Mouse (Mus musculus) midbrain, embryonic 14.5 days (tissue): ENCODE data around the gene Errfi1. TPM values are rescaled to one million over a fixed set of nuclear protein-coding genes. Genes with fewer than 3 reads are reported as not detected.
A peak's percentile ranks its signal among the peaks of the same experiment; 100 is the strongest.

Experiments
- ATAC-seq: fragments of 200-750 bp; cut with Nextera tagmentation; 2 replicates; pipeline ENCODE4 v1.8.0; 2017; ENCODE audit warnings: moderate number of reproducible peaks, moderate library complexity; ENCODE audit not compliant: low FRiP score, low TSS enrichment
- DNase-seq: peaks from one replicate; pipeline ENCODE4 v3.0.0-alpha.2; 2015
- H3K27ac ChIP-seq: fragments of 300-500 bp; sonication (generic); replicated peaks from 2 replicates; pipeline ENCODE4 v1.5.1; 2014; ENCODE audit warnings: mild to moderate bottlenecking, low read depth, low read length, moderate library complexity
- H3K27me3 ChIP-seq: fragments of 300-500 bp; sonication (generic); 2 replicates; pipeline ENCODE4 v1.6.1; 2014; ENCODE audit warnings: low read length, control low read depth, mixed read lengths; ENCODE audit not compliant: control insufficient read depth, insufficient read depth
- H3K36me3 ChIP-seq: fragments of 300-500 bp; sonication (generic); 2 replicates; pipeline ENCODE4 v1.6.1; 2014; ENCODE audit warnings: low read length, control low read depth; ENCODE audit not compliant: control insufficient read depth, insufficient read depth
- H3K4me1 ChIP-seq: fragments of 300-500 bp; sonication (generic); 2 replicates; pipeline ENCODE4 v1.6.1; 2014; ENCODE audit warnings: mild to moderate bottlenecking, antibody characterized with exemption, low read length, control low read depth; ENCODE audit not compliant: control insufficient read depth, insufficient read depth
- H3K4me2 ChIP-seq: fragments of 300-500 bp; sonication (generic); 2 replicates; pipeline ENCODE4 v1.6.1; 2014; ENCODE audit warnings: mild to moderate bottlenecking, low read length, moderate library complexity
- H3K4me3 ChIP-seq: fragments of 300-500 bp; sonication (generic); replicated peaks from 2 replicates; pipeline ENCODE4 v1.5.1; 2014; ENCODE audit warnings: low read depth, low read length
- H3K9ac ChIP-seq: fragments of 300-500 bp; sonication (generic); replicated peaks from 2 replicates; pipeline ENCODE4 v1.6.1; 2014; ENCODE audit warnings: mild to moderate bottlenecking, low read length, moderate library complexity
- H3K9me3 ChIP-seq: fragments of 300-500 bp; sonication (generic); 2 replicates; pipeline ENCODE4 v1.6.1; 2016; ENCODE audit warnings: low read length, control low read depth, mixed read lengths; ENCODE audit not compliant: control insufficient read depth
- WGBS: fragments of 180-500 bp; shearing (Covaris S2); extraction: QIAGEN DNeasy Blood & Tissue Kit; methylation state at CpG from one replicate; pipeline ENCODE4 v1.1.7; 2014; 5-methylcytosine and 5-hydroxymethylcytosine counted together
- polyA plus RNA-seq: library from polyadenylated mRNA; unstranded; fragments of >200 nt; fragmentation: Nextera tagmentation; extraction: Ambion mirVana; gene quantifications from 2 replicates; pipeline ENCODE4 v1.2.1, GENCODE M21; 2014

Errfi1 gene
- polyA plus RNA-seq: 20.1 and 25.3 TPM in 2 replicates

DNA sequence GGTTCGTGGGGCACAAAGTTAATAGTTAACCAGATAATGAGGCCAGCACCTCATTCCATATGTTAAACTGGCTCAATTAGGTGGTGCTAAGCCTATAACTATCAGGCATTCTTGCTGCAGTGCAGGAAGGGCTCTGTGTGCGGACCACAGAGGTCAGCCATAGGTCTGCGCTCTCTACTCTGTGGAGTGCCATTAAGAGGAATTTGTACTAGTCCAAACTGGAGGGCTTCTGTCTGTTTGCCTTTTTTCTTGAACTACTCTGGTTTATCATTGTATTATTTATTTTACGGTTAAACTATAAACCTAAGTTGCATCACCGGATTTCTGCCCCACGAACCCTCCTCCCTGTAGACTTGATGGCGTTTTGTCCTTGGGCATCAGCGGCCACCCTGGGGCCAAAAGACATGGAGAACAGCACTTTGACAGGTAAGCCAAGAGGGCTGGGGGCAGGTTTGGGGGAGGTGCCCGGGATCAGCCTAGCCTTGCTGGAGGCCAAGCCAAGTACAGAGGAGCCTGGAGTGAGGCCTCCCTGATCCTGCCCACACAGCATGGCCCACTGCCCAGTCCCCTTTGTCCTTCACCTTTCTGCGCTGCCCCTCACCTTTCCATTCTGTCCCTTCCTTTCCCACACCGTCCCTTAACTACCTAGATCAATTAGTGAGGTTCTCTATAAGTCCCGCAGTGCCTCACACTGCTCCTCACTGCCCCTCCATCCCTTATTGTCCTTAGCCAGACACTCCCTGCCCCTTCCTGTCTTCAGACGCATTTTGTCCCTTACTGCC lies at the start of gene Errfi1:
Gene Errfi1 (plus strand): TSS at position 240 of the 782 bp plus-strand sequence.
- H3K9ac ChIP-seq: peak within 1 kb of the TSS; percentile 95; the same call in 1 of the 2 replicates
- H3K4me1 ChIP-seq: peaks cover 9% of the 10 kb centered on the region
- ATAC-seq (peak; percentile 10; the same call in 1 of the 2 replicates), DNase-seq (no peak)
- H3K27me3 ChIP-seq: no peaks in the 10 kb centered on the region
- 52% methylated on average over 13 of the region's 13 CpGs for WGBS
- no peaks in the 10 kb centered on the region for H3K9me3 ChIP-seq
- peak within 1 kb of the TSS; percentile 81 for H3K4me3 ChIP-seq
- H3K36me3 ChIP-seq: no peaks in the 10 kb centered on the region
- H3K4me2 ChIP-seq: peak within 1 kb of the TSS; percentile 70
- H3K27ac ChIP-seq: peak within 1 kb of the TSS; percentile 97; the same call in 1 of the 2 replicates

DNA sequence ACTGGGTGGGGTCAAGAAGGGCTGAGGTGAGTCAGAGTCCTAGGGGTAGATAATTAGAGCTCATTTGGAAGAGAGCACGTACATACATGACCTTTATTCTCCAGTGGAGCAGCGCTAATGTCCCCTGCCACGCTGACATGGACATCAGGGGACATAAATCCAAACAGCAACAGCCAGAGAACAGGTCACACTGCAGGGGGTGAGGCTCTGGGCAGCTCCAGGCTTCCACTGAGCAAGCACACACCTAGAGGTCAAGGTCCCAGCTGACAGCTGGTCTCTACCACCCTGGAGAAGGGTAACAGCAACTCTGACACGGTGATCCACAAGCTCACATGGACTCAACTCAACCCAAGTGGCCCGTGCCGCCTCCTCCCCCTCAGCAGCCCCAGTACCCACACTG lies 49.5 kb upstream of the Errfi1 start:
- DNase-seq (no peak), ATAC-seq (no peak)
- Histone ChIP-seq H3K4me1 (no peaks in the 10 kb centered on the region), H3K36me3 (no peaks in the 10 kb centered on the region), H3K4me2 (no peak overlapping the region), H3K9ac (no peak overlapping the region), H3K4me3 (no peak overlapping the region), H3K27ac (no peak overlapping the region), H3K27me3 (no peaks in the 10 kb centered on the region), H3K9me3 (no peaks in the 10 kb centered on the region)
- 84% methylated on average over 6 of the region's 6 CpGs for WGBS

DNA sequence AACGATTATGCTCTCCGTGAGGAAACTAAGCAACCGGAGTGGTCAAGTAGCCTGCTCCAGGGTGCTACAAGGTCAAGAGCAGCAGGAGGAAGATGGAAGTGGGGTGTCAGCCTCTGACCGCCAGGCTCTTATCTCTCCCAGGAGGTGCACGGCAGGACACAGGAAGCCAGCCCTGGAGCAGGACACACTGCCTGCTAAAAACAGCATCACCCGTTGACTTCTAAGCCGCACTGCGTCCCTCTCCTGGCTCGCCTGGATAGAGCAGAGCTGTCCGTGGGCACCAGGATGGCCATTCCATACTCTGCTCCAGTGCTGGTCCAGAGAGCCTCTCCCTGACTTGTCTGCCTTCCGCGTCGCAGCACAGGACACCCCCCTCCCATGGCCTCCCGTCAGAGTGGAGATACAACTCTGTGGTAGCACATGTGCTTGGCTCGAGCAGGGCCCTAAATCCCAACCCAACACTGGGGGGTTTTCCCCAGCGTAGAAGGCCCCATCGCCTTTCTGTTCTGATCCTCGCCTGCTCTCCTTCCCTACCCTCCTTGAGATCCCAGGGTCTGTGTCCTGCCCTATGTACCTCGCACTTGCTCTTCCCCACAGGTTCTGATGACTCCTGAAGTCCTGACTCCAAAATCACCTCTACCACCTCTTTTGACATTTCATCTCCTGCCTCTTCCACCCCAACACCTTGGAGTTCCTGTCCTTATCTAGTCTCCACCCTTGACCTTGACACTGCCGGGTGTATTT lies 45.8 kb upstream of the Errfi1 start:
- no peak for DNase-seq
- no peaks in the 10 kb centered on the region for H3K4me1 ChIP-seq
- 84% methylated on average over 20 of the region's 20 CpGs for whole genome bisulfite sequencing
- H3K4me3 ChIP-seq: no peak overlapping the region
- H3K36me3 ChIP-seq: no peaks in the 10 kb centered on the region
- no peak overlapping the region for H3K27ac ChIP-seq
- no peaks in the 10 kb centered on the region for H3K9me3 ChIP-seq
- no peak overlapping the region for H3K9ac ChIP-seq
- no peaks in the 10 kb centered on the region for H3K27me3 ChIP-seq
- no peak overlapping the region for H3K4me2 ChIP-seq
- no peak for ATAC-seq

DNA sequence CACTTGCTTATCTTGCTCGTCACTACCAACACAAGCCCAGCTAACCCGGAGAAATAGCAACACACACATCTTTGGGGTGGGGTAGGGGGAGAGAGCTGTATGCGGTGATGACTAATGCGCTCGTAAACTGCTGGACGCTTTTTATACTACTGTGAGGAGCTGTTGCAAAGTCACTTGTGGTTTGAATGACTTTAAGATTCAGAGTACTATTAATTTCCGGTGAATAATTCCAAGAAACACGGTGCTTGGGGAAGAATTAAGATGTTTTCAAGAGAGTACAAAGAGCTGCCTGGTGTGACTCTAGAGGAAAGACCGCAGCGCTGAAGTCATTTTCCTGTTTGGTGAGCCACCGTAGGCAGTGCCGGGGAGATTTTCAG lies 45.3 kb upstream of the Errfi1 start:
- Histone ChIP-seq H3K4me1 (no peaks in the 10 kb centered on the region), H3K36me3 (no peaks in the 10 kb centered on the region), H3K27me3 (no peaks in the 10 kb centered on the region), H3K4me2 (no peak overlapping the region), H3K4me3 (no peak overlapping the region), H3K9me3 (no peaks in the 10 kb centered on the region), H3K27ac (no peak overlapping the region), H3K9ac (no peak overlapping the region)
- DNase-seq: no peak
- WGBS: 86% methylated on average over 12 of the region's 12 CpGs
- ATAC-seq: no peak

DNA sequence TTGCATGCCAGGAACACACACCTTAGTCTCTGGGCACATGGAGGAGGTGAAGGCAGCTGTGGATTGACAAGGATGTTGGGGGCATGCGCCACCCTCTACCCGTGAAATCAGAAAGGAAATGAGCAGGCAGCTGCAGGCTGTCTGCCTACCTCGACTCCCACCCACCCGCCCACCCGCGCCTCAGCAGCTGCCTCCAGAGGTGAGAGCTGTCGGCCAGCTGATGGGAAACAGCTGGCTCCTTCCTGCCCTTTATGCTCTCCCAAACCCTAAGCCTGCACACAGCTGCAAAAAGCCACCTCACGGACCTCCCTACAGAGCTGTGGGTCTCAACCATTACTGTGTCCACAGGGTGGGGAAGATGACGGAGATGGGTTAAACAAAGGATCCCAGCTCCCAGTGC lies 44.4 kb upstream of the Errfi1 start:
- no peak for DNase-seq
- Histone ChIP-seq H3K9ac (no peak overlapping the region), H3K9me3 (no peaks in the 10 kb centered on the region), H3K4me3 (no peak overlapping the region), H3K4me2 (no peak overlapping the region), H3K36me3 (no peaks in the 10 kb centered on the region), H3K27me3 (no peaks in the 10 kb centered on the region), H3K4me1 (no peaks in the 10 kb centered on the region), H3K27ac (no peak overlapping the region)
- ATAC-seq: no peak
- WGBS: 62% methylated on average over 9 of the region's 9 CpGs

DNA sequence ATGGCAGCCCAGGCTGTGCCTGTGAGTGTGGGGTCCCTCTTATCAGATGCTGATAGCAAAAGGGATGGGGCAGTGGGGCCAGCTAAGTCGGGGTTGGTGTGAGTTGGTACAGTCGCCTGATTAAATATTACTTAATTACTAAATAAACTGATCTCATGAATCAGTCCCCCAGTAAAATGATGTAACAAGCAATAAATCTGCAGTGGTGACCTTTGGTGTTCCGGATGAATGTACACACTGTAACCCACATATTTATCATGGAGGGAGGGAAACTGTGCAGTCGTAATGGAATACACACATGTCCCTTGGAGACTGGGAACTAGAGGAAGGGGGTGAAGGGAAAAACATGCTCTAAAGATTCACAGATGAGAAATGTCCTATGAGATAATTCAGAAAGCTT lies 38.6 kb upstream of the Errfi1 start:
- 92% methylated on average over 4 of the region's 4 CpGs for WGBS

DNA sequence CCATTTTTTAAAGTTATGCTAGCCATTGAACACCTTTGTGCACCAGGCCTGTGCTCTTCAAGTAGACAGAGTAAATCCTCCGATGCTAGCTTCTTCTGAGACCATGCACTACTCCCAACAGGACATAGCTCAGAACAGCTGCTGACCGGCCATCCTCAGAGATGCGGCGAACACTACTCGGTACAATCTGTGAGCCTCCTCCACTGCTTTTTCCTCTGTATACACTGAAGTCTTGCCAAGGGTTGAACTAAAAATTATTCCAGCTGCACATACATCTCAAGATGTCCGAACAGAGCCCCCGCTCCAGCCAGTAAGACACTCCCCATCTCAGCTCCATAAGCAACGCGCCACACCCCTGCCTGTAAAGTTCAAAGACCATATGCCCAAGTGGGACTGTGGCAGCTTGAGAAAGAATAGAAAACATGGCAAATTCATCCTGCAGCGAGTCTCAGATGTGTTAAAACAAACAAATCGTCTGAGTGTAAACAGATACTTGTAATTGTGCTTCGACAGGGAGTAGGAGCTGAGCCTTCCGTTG lies 37.2 kb upstream of the Errfi1 start:
- H3K27me3 ChIP-seq: no peaks in the 10 kb centered on the region
- H3K36me3 ChIP-seq: no peaks in the 10 kb centered on the region
- H3K4me3 ChIP-seq: no peak overlapping the region
- DNase-seq (no peak), ATAC-seq (no peak)
- no peaks in the 10 kb centered on the region for H3K4me1 ChIP-seq
- 86% methylated on average over 13 of the region's 13 CpGs for WGBS
- H3K9me3 ChIP-seq: no peaks in the 10 kb centered on the region
- H3K27ac ChIP-seq: no peak overlapping the region
- H3K4me2 ChIP-seq: no peak overlapping the region
- H3K9ac ChIP-seq: no peak overlapping the region

More for the DNA sequence above, 38.6 kb upstream of the Errfi1 start:
- no peaks in the 10 kb centered on the region for H3K9me3 ChIP-seq
- H3K4me1 ChIP-seq: no peaks in the 10 kb centered on the region
- no peak overlapping the region for H3K27ac ChIP-seq
- DNase-seq (no peak), ATAC-seq (no peak)
- no peaks in the 10 kb centered on the region for H3K27me3 ChIP-seq
- no peak overlapping the region for H3K4me2 ChIP-seq
- no peak overlapping the region for H3K9ac ChIP-seq
- no peak overlapping the region for H3K4me3 ChIP-seq
- H3K36me3 ChIP-seq: no peaks in the 10 kb centered on the region

DNA sequence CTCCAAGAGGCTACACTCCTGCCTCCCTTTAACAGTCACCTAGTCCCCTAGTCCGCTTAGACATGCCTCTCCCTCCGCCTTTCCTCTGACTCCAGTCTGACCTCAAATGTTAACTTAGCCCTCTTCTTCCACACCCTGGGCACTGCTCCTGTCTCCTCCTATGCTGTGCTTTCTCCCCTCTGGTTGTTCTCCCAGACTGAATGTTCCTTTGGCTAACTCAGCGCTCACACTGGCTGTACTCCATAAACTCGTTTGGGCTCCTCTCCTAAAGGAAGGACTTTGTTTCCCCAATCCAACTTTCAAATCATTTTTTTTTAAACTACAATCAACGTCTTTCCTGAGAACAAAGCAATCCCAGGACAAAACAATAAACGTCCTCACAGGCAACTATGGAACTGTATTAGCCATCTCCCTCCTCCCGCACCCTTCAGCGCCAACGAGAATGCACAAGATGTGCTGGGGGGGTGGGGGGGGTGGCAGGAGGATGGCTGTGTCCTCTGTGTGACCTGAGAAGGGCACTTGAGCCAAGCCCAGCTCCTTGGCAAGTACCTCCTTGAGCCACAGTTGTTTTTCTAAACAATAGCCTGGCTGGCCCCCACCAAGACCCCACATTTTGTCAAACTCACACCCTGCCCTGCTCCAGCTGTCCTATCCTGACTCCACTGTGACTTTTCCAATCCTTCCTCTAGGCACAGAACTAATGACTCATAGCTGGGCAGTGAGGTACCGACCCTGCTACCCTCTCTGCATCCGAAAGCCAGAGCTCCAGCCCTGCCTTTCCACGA lies 34.4 kb upstream of the Errfi1 start:
- H3K4me1 ChIP-seq: peaks cover 5% of the 10 kb centered on the region; the same call in 1 of the 2 replicates
- no peak overlapping the region for H3K27ac ChIP-seq
- ATAC-seq (no peak), DNase-seq (no peak)
- H3K27me3 ChIP-seq: no peaks in the 10 kb centered on the region
- no peaks in the 10 kb centered on the region for H3K36me3 ChIP-seq
- WGBS: 81% methylated on average over 12 of the region's 12 CpGs
- H3K9ac ChIP-seq: no peak overlapping the region
- H3K9me3 ChIP-seq: no peaks in the 10 kb centered on the region
- no peak overlapping the region for H3K4me3 ChIP-seq
- no peak overlapping the region for H3K4me2 ChIP-seq
